Mouse (Mus musculus): ENCODE data around the gene Sptbn4. TPM values are rescaled to one million over a fixed set of nuclear protein-coding genes. Genes with fewer than 3 reads are reported as not detected.

Sptbn4 gene
- polyA plus RNA-seq, 1 experiment: 0.25 TPM

- peak; percentile 90 for TF ChIP-seq MAX (IDR thresholded peaks at IDR 0.05)
- no peak for TF ChIP-seq MYOG (IDR thresholded peaks at IDR 0.05; ENCODE audit: control insufficient read depth, extremely low read depth, insufficient read length)
- peak; percentile 87 for TF ChIP-seq CTCF (IDR thresholded peaks at IDR 0.05; ENCODE audit: control insufficient read depth, insufficient read depth, insufficient read length)
- Histone ChIP-seq H3K79me2 (ENCODE audit: control insufficient read depth, insufficient read depth) (no peaks in the 10 kb centered on the region), H3K79me3 (ENCODE audit: low read depth) (no peaks in the 10 kb centered on the region), H3K4me3 (ENCODE audit: insufficient read depth, poor library complexity, severe bottlenecking) (peak overlapping the region; percentile 41), H3K36me3 (ENCODE audit: control insufficient read depth, insufficient read depth) (no peaks in the 10 kb centered on the region), H3K27me3 (ENCODE audit: control insufficient read depth, insufficient read depth, insufficient read length) (no peaks in the 10 kb centered on the region), H3ac (ENCODE audit: control insufficient read depth, insufficient read length, low read depth) (peak overlapping the region; percentile 94)
Measured at GRCm38 (mm10) chr7:27332353-27333199, 114.9 kb downstream of the Sptbn4 start.

- Histone ChIP-seq H3K79me3 (ENCODE audit: low read depth) (no peaks in the 10 kb centered on the region), H3K36me3 (ENCODE audit: control insufficient read depth, insufficient read depth) (no peaks in the 10 kb centered on the region), H3ac (ENCODE audit: control insufficient read depth, insufficient read length, low read depth) (peak overlapping the region; percentile 67), H3K27me3 (ENCODE audit: control insufficient read depth, insufficient read depth, insufficient read length) (no peaks in the 10 kb centered on the region), H3K4me3 (ENCODE audit: insufficient read depth, poor library complexity, severe bottlenecking) (peak overlapping the region; percentile 15), H3K79me2 (ENCODE audit: control insufficient read depth, insufficient read depth) (no peaks in the 10 kb centered on the region)
- TF ChIP-seq MYOG (IDR thresholded peaks at IDR 0.05; ENCODE audit: control insufficient read depth, extremely low read depth, insufficient read length): no peak
- no peak for TF ChIP-seq CEBPB (IDR thresholded peaks at IDR 0.05; ENCODE audit: low read depth)
Measured at GRCm38 (mm10) chr7:27331854-27332253, 115.6 kb downstream of the Sptbn4 start.

- peak overlapping the region; percentile 48 for H3ac ChIP-seq (ENCODE audit: control insufficient read depth, insufficient read length, low read depth)
- no peaks in the 10 kb centered on the region for H3K27me3 ChIP-seq (ENCODE audit: control insufficient read depth, insufficient read depth, insufficient read length)
- TF ChIP-seq USF1 (IDR thresholded peaks at IDR 0.05; ENCODE audit: low read depth) (no peak), MAX (IDR thresholded peaks at IDR 0.05) (no peak), MYOD1 (IDR thresholded peaks at IDR 0.05; ENCODE audit: control insufficient read depth, insufficient read length, low read depth) (no peak)
- H3K4me3 ChIP-seq (ENCODE audit: insufficient read depth, poor library complexity, severe bottlenecking): peak overlapping the region; percentile 15
- no peaks in the 10 kb centered on the region for H3K36me3 ChIP-seq (ENCODE audit: control insufficient read depth, insufficient read depth)
- H3K79me3 ChIP-seq (ENCODE audit: low read depth): no peaks in the 10 kb centered on the region
- no peaks in the 10 kb centered on the region for H3K79me2 ChIP-seq (ENCODE audit: control insufficient read depth, insufficient read depth)
Measured at GRCm38 (mm10) chr7:27331541-27331851, 116.0 kb downstream of the Sptbn4 start.

GRCm38 (mm10) chr7:27330709-27331540, 116.6 kb downstream of the Sptbn4 start:
- H3K27me3 ChIP-seq (ENCODE audit: control insufficient read depth, insufficient read depth, insufficient read length): no peaks in the 10 kb centered on the region

GRCm38 (mm10) chr7:27329981-27330380, 117.5 kb downstream of the Sptbn4 start:
- no peaks in the 10 kb centered on the region for H3K79me3 ChIP-seq (ENCODE audit: low read depth)
- no peak overlapping the region for H3K4me3 ChIP-seq (ENCODE audit: insufficient read depth, poor library complexity, severe bottlenecking)
- TF ChIP-seq MAX (IDR thresholded peaks at IDR 0.05) (no peak), CEBPB (IDR thresholded peaks at IDR 0.05; ENCODE audit: low read depth) (no peak), FOSL1 (IDR thresholded peaks at IDR 0.05; ENCODE audit: insufficient read depth, low read length, poor library complexity, severe bottlenecking) (no peak), MYOD1 (IDR thresholded peaks at IDR 0.05; ENCODE audit: control insufficient read depth, insufficient read length, low read depth) (no peak), MYOG (IDR thresholded peaks at IDR 0.05; ENCODE audit: control insufficient read depth, extremely low read depth, insufficient read length) (no peak), CTCF (IDR thresholded peaks at IDR 0.05; ENCODE audit: control insufficient read depth, insufficient read depth, insufficient read length) (no peak), USF1 (IDR thresholded peaks at IDR 0.05; ENCODE audit: low read depth) (no peak)
- H3ac ChIP-seq (ENCODE audit: control insufficient read depth, insufficient read length, low read depth): no peak overlapping the region
- no peaks in the 10 kb centered on the region for H3K27me3 ChIP-seq (ENCODE audit: control insufficient read depth, insufficient read depth, insufficient read length)
- no peaks in the 10 kb centered on the region for H3K79me2 ChIP-seq (ENCODE audit: control insufficient read depth, insufficient read depth)
- H3K36me3 ChIP-seq (ENCODE audit: control insufficient read depth, insufficient read depth): no peaks in the 10 kb centered on the region

More at GRCm38 (mm10) chr7:27330709-27331540, 116.6 kb downstream of the Sptbn4 start:
- H3K36me3 ChIP-seq (ENCODE audit: control insufficient read depth, insufficient read depth): no peaks in the 10 kb centered on the region
- peak overlapping the region; percentile 2 for H3ac ChIP-seq (ENCODE audit: control insufficient read depth, insufficient read length, low read depth)
- H3K79me3 ChIP-seq (ENCODE audit: low read depth): no peaks in the 10 kb centered on the region
- H3K4me3 ChIP-seq (ENCODE audit: insufficient read depth, poor library complexity, severe bottlenecking): peak overlapping the region; percentile 28
- TF ChIP-seq MAX (IDR thresholded peaks at IDR 0.05) (no peak), MYOD1 (IDR thresholded peaks at IDR 0.05; ENCODE audit: control insufficient read depth, insufficient read length, low read depth) (peak; percentile 91)
- no peaks in the 10 kb centered on the region for H3K79me2 ChIP-seq (ENCODE audit: control insufficient read depth, insufficient read depth)

GRCm38 (mm10) chr7:27329326-27329947, 118.0 kb downstream of the Sptbn4 start:
- Histone ChIP-seq H3K4me3 (ENCODE audit: insufficient read depth, poor library complexity, severe bottlenecking) (no peak overlapping the region), H3ac (ENCODE audit: control insufficient read depth, insufficient read length, low read depth) (peak overlapping the region; percentile 32), H3K27me3 (ENCODE audit: control insufficient read depth, insufficient read depth, insufficient read length) (no peaks in the 10 kb centered on the region), H3K79me2 (ENCODE audit: control insufficient read depth, insufficient read depth) (no peaks in the 10 kb centered on the region), H3K79me3 (ENCODE audit: low read depth) (no peaks in the 10 kb centered on the region), H3K36me3 (ENCODE audit: control insufficient read depth, insufficient read depth) (no peaks in the 10 kb centered on the region)
- TF ChIP-seq USF1 (IDR thresholded peaks at IDR 0.05; ENCODE audit: low read depth): no peak
- TF ChIP-seq MYOG (IDR thresholded peaks at IDR 0.05; ENCODE audit: control insufficient read depth, extremely low read depth, insufficient read length): no peak
- peak; percentile 72 for TF ChIP-seq CTCF (IDR thresholded peaks at IDR 0.05; ENCODE audit: control insufficient read depth, insufficient read depth, insufficient read length)
- TF ChIP-seq MAX (IDR thresholded peaks at IDR 0.05): no peak
- no peak for TF ChIP-seq CEBPB (IDR thresholded peaks at IDR 0.05; ENCODE audit: low read depth)
- no peak for TF ChIP-seq MYOD1 (IDR thresholded peaks at IDR 0.05; ENCODE audit: control insufficient read depth, insufficient read length, low read depth)
- TF ChIP-seq FOSL1 (IDR thresholded peaks at IDR 0.05; ENCODE audit: insufficient read depth, low read length, poor library complexity, severe bottlenecking): no peak

Measured in C2C12 (cell line).